Mouse (Mus musculus) brain, embryonic 14.5 days (tissue): ENCODE measurements around the gene Cysltr2.

Experiments
- CTCF ChIP-seq: fragments of 200-500 bp; IDR thresholded peaks from 2 replicates; pipeline ENCODE4 v1.5.1; 2012; ENCODE audit warnings: inconsistent platforms, mild to moderate bottlenecking, moderate library complexity, borderline replicate concordance; ENCODE audit not compliant: insufficient read depth, insufficient read length; ENCODE audit errors: extremely low read depth
- POLR2A ChIP-seq: fragments of 200-500 bp; IDR thresholded peaks from 2 replicates; pipeline ENCODE4 v1.6.1; 2012; ENCODE audit warnings: mild to moderate bottlenecking, inconsistent platforms, borderline replicate concordance; ENCODE audit not compliant: poor library complexity, insufficient read depth, insufficient read length, severe bottlenecking; ENCODE audit errors: extremely low read depth

- TF ChIP-seq POLR2A (no peak), CTCF (no peak)
Observed at GRCm38 (mm10) chr14:73086425-73086824, 37.5 kb upstream of the Cysltr2 start.
